Comparison of ENCODE assay signal across 10 mouse cellular contexts in genomic region chr10:7289773-7290411, GRCm38 (mm10).
DNase-seq lines count a peak whose midpoint lies in the region; ATAC-seq and TF ChIP-seq lines count a peak whose summit lies in the region.
"Had no signal": no experiment of that assay in that cellular context is flagged by ENCODE, and none has a peak within 500 bp of the region (broad histone marks: within the 10 kb centered on the region; RNA-seq: fewer than 3 reads in every experiment).

No protein-coding gene starts in this region.

- peak; percentile 22 for DNase-seq in limb, embryonic 11.5 days (ENCODE audit: low spot score)
- no peak for DNase-seq in limb, embryonic 10.5 days (ENCODE audit: low spot score)
- DNase-seq in kidney, postnatal 0 days (ENCODE audit: low spot score), result peak; percentile 83
- peak; percentile 61 for DNase-seq in lung, postnatal 10 days
- DNase-seq in cerebellum, postnatal 10 days, result no peak
- DNase-seq in left cerebral cortex, adult 18-20 months (ENCODE audit: low spot score in 2 of 2), result no peak
- DNase-seq in cerebellum, postnatal 36 days, result no peak

- H3K27ac ChIP-seq in limb, embryonic 11.5 days (replicated peaks; ENCODE audit: low read depth, low read length), result no peak overlapping the region
- H3K27ac ChIP-seq in limb, embryonic 10.5 days, result no peak overlapping the region
- H3K27ac ChIP-seq in kidney, postnatal 0 days, result peak overlapping the region; percentile 79
- H3K27ac ChIP-seq: neural tube, embryonic 15.5 days had no signal

- no peak overlapping the region for H3K9ac ChIP-seq in limb, embryonic 11.5 days (ENCODE audit: low read length)
- H3K9ac ChIP-seq in kidney, postnatal 0 days (ENCODE audit: low read depth, low read length), result no peak overlapping the region
- H3K9ac ChIP-seq: neural tube, embryonic 15.5 days had no signal

- H3K9me3 ChIP-seq in limb, embryonic 11.5 days (ENCODE audit: control insufficient read depth, low read length), result no peaks in the 10 kb centered on the region
- H3K9me3 ChIP-seq in limb, embryonic 10.5 days (replicated peaks), result no peaks in the 10 kb centered on the region
- no peaks in the 10 kb centered on the region for H3K9me3 ChIP-seq in kidney, postnatal 0 days (replicated peaks; ENCODE audit: low read length)
- H3K9me3 ChIP-seq: neural tube, embryonic 15.5 days had no signal

- H3K4me2 ChIP-seq in limb, embryonic 11.5 days (ENCODE audit: low read depth, severe bottlenecking), result no peak overlapping the region
- H3K4me2 ChIP-seq in kidney, postnatal 0 days (ENCODE audit: low read length), result no peak overlapping the region
- H3K4me2 ChIP-seq: neural tube, embryonic 15.5 days had no signal

- H3K4me3 ChIP-seq in limb, embryonic 11.5 days (ENCODE audit: low read depth, low read length), result no peak overlapping the region
- H3K4me3 ChIP-seq in limb, embryonic 10.5 days, result no peak overlapping the region
- no peak overlapping the region for H3K4me3 ChIP-seq in kidney, postnatal 0 days (replicated peaks; ENCODE audit: low read depth, low read length)
- H3K4me3 ChIP-seq: megakaryocyte, embryonic 14.5 days; neural tube, embryonic 15.5 days had no signal

- TF ChIP-seq CTCF in kidney, postnatal 0 days (IDR thresholded peaks at IDR 0.05; ENCODE audit: low read depth), result no peak

- WGBS in limb, embryonic 11.5 days, result 64% methylated on average over 10 of the region's 10 CpGs
- 66% methylated on average over 10 of the region's 10 CpGs for WGBS in limb, embryonic 10.5 days
- 38% methylated on average over 10 of the region's 10 CpGs for WGBS in kidney, postnatal 0 days

- no peaks in the 10 kb centered on the region for H3K36me3 ChIP-seq in limb, embryonic 11.5 days (ENCODE audit: control insufficient read depth, insufficient read depth, low read length)
- no peaks in the 10 kb centered on the region for H3K36me3 ChIP-seq in limb, embryonic 10.5 days
- H3K36me3 ChIP-seq in kidney, postnatal 0 days (ENCODE audit: insufficient read depth, low read length), result no peaks in the 10 kb centered on the region
- H3K36me3 ChIP-seq: neural tube, embryonic 15.5 days had no signal

- H3K27me3 ChIP-seq in limb, embryonic 11.5 days (ENCODE audit: control insufficient read depth, insufficient read depth, low read length), result no peaks in the 10 kb centered on the region
- no peaks in the 10 kb centered on the region for H3K27me3 ChIP-seq in limb, embryonic 10.5 days (ENCODE audit: low read depth, poor library complexity, severe bottlenecking)
- H3K27me3 ChIP-seq in kidney, postnatal 0 days (ENCODE audit: insufficient read depth, low read length), result no peaks in the 10 kb centered on the region
- H3K27me3 ChIP-seq: megakaryocyte, embryonic 14.5 days; neural tube, embryonic 15.5 days had no signal

- no peaks in the 10 kb centered on the region for H3K4me1 ChIP-seq in limb, embryonic 11.5 days (ENCODE audit: control insufficient read depth, insufficient read depth, low read length)
- peaks cover 6% of the 10 kb centered on the region for H3K4me1 ChIP-seq in limb, embryonic 10.5 days
- H3K4me1 ChIP-seq in kidney, postnatal 0 days (replicated peaks; ENCODE audit: insufficient read depth, low read length), result 0 out of 2 replicates have a peak, but pooled peaks cover 3% of the 10 kb centered on the region
- H3K4me1 ChIP-seq: neural tube, embryonic 15.5 days had no signal

- ATAC-seq in limb, embryonic 11.5 days (ENCODE audit: insufficient number of reproducible peaks, low FRiP score, low TSS enrichment, low read depth), result no peak
- 0 out of 2 replicates have a peak, but pooled peaks have one; percentile 36 for ATAC-seq in common myeloid progenitor, adult 5-6 weeks (replicated peaks; ENCODE audit: low read depth, poor library complexity, severe bottlenecking)
- ATAC-seq in kidney, postnatal 0 days (replicated peaks; ENCODE audit: low FRiP score, low read depth), result no peak; the same call in 1 of the 2 replicates

Comparison
In these comparisons a context has a peak if more than half of its experiments do, and no peak if none do; other contexts are left out.
1. DNase-seq: peak in limb, embryonic 11.5 days (single experiment), kidney, postnatal 0 days (single experiment) and lung, postnatal 10 days (single experiment); none in limb, embryonic 10.5 days (single experiment), cerebellum, postnatal 10 days (0 of 2), left cerebral cortex, adult 18-20 months (0 of 2) and cerebellum, postnatal 36 days (0 of 2).